Mouse (Mus musculus) lung, postnatal 25 days (tissue): ENCODE measurements at regions not wholly inside any gene's neighbourhood (a gene's known extent, or its start where the extent isn't known, plus 50 kb on each side); places are given as distances from the start of the nearest gene placed in this dataset.

ENCODE experiments used
- DNase-seq: peaks from one replicate; pipeline ENCODE4 v3.0.0; 2022; ENCODE audit warnings: low spot score

GRCm38 (mm10) chr10:29921658-29922057 is 278.7 kb downstream of the Cenpw start:
- DNase-seq, result no peak

GRCm38 (mm10) chr10:29897780-29898363 is 302.5 kb downstream of the Cenpw start:
- no peak for DNase-seq

- no peak for DNase-seq
These were observed 328.9 kb upstream of the Rspo3 start for GRCm38 (mm10) chr10:29864566-29864965.

- no peak for DNase-seq
These were observed 320.2 kb upstream of the Rspo3 start for GRCm38 (mm10) chr10:29855749-29856313.

GRCm38 (mm10) chr10:29852516-29852915 is 316.8 kb upstream of the Rspo3 start:
- DNase-seq, result no peak

GRCm38 (mm10) chr10:29824939-29825658 is 289.4 kb upstream of the Rspo3 start:
- no peak for DNase-seq

GRCm38 (mm10) chr10:29824413-29824812 is 288.7 kb upstream of the Rspo3 start:
- no peak for DNase-seq

- no peak for DNase-seq
These were observed 287.5 kb upstream of the Rspo3 start for GRCm38 (mm10) chr10:29823177-29823576.

GRCm38 (mm10) chr10:29803915-29804545 is 268.4 kb upstream of the Rspo3 start:
- DNase-seq, result peak; percentile 35

GRCm38 (mm10) chr10:29802637-29803036 is 267.0 kb upstream of the Rspo3 start:
- no peak for DNase-seq

GRCm38 (mm10) chr10:29794663-29795062 is 259.0 kb upstream of the Rspo3 start:
- no peak for DNase-seq

GRCm38 (mm10) chr10:29786220-29786810 is 250.6 kb upstream of the Rspo3 start:
- no peak for DNase-seq

- no peak for DNase-seq
These were observed 201.0 kb upstream of the Rspo3 start for GRCm38 (mm10) chr10:29736677-29737076.

- DNase-seq, result no peak
These were observed 189.7 kb upstream of the Rspo3 start for GRCm38 (mm10) chr10:29725319-29725718.

- DNase-seq, result no peak
These were observed 175.3 kb upstream of the Rspo3 start for GRCm38 (mm10) chr10:29710967-29711366.

GRCm38 (mm10) chr10:29708653-29709052 is 173.0 kb upstream of the Rspo3 start:
- no peak for DNase-seq

- no peak for DNase-seq
These were observed 157.6 kb upstream of the Rspo3 start for GRCm38 (mm10) chr10:29693009-29693935.

- DNase-seq, result no peak
These were observed 153.9 kb upstream of the Rspo3 start for GRCm38 (mm10) chr10:29689529-29689928.

- no peak for DNase-seq
These were observed 151.3 kb upstream of the Rspo3 start for GRCm38 (mm10) chr10:29686982-29687381.

GRCm38 (mm10) chr10:29674377-29674776 is 138.7 kb upstream of the Rspo3 start:
- no peak for DNase-seq

- no peak for DNase-seq
These were observed 126.1 kb upstream of the Rspo3 start for GRCm38 (mm10) chr10:29661752-29662151.

GRCm38 (mm10) chr10:29640249-29640648 is 104.6 kb upstream of the Rspo3 start:
- no peak for DNase-seq
